Mouse (Mus musculus) kidney, embryonic 16.5 days (tissue): ENCODE measurements around the gene Iqcf1. TPM values are rescaled to one million over a fixed set of nuclear protein-coding genes. Genes with fewer than 3 reads are reported as not detected.

Experiments
- ATAC-seq: fragments of 200-750 bp; cut with Nextera tagmentation; 2 replicates; pipeline ENCODE4 v1.8.0; 2017; ENCODE audit warnings: moderate TSS enrichment; ENCODE audit not compliant: low FRiP score, low TSS enrichment
- H3K27ac ChIP-seq: fragments of 300-500 bp; sonication (generic); 2 replicates; pipeline ENCODE4 v1.5.1; 2014; ENCODE audit warnings: low read length
- H3K27me3 ChIP-seq: fragments of 300-500 bp; sonication (generic); 2 replicates; pipeline ENCODE4 v1.6.1; 2014; ENCODE audit warnings: low read length, control low read depth, mixed read lengths; ENCODE audit not compliant: insufficient read depth
- H3K36me3 ChIP-seq: fragments of 300-500 bp; sonication (generic); 2 replicates; pipeline ENCODE4 v1.6.1; 2014; ENCODE audit warnings: low read length, control low read depth, mixed read lengths; ENCODE audit not compliant: insufficient read depth
- H3K4me1 ChIP-seq: fragments of 300-500 bp; sonication (generic); 2 replicates; pipeline ENCODE4 v1.6.1; 2014; ENCODE audit warnings: low read length, control low read depth, mixed read lengths; ENCODE audit not compliant: insufficient read depth
- H3K4me2 ChIP-seq: fragments of 300-500 bp; sonication (generic); replicated peaks from 2 replicates; pipeline ENCODE4 v1.6.1; 2014; ENCODE audit warnings: low read depth, low read length
- H3K4me3 ChIP-seq: fragments of 300-500 bp; sonication (generic); 2 replicates; pipeline ENCODE4 v1.5.1; 2014; ENCODE audit warnings: mild to moderate bottlenecking, low read length
- H3K9ac ChIP-seq: fragments of 300-500 bp; sonication (generic); replicated peaks from 2 replicates; pipeline ENCODE4 v1.6.1; 2014; ENCODE audit warnings: low read length
- H3K9me3 ChIP-seq: fragments of 300-500 bp; sonication (generic); 2 replicates; pipeline ENCODE4 v1.6.1; 2016; ENCODE audit warnings: low read length, control low read depth
- WGBS: fragments of 180-500 bp; shearing (Covaris S2); extraction: QIAGEN DNeasy Blood & Tissue Kit; methylation state at CpG from one replicate; pipeline ENCODE4 v1.1.7; 2014; 5-methylcytosine and 5-hydroxymethylcytosine counted together
- polyA plus RNA-seq: library from polyadenylated mRNA; unstranded; fragments of >200 nt; fragmentation: Nextera tagmentation; extraction: Ambion mirVana; gene quantifications from 2 replicates; pipeline ENCODE4 v1.2.1, GENCODE M21; 2015

Iqcf1 gene
- polyA plus RNA-seq, 1 experiment from 2014 or later = not detected

DNA sequence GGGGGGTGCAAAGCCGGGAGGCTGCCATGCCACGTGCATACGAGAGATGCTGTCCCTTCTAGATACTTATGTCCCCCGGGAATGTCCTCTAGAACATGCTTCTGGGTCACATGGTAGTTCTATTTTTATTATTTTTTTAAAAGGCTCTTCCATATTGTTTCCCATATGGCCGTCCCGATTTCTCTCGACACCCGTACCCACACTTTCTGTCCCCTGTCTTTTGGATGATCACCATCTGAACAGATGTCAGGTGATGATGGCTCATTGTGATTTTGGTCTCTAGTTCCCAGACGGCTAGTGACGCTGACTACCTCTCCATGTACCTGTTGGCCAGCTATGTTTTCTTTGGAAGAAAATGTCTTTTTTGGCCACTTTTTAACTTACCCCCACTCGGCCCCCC, 35.2 kb downstream of the Iqcf1 start:
- Histone ChIP-seq H3K27ac (no peak overlapping the region), H3K36me3 (no peaks in the 10 kb centered on the region), H3K4me2 (no peak overlapping the region), H3K9me3 (no peaks in the 10 kb centered on the region), H3K27me3 (no peaks in the 10 kb centered on the region), H3K4me3 (no peak overlapping the region), H3K9ac (no peak overlapping the region), H3K4me1 (no peaks in the 10 kb centered on the region)
- 90% methylated on average over 11 of the region's 11 CpGs for WGBS
- no peak for ATAC-seq

Other genes with a start within 250 kb of the Iqcf1 start
- gene Poc1a, start 218.9 kb upstream of the Iqcf1 start, polyA plus RNA-seq = 28.4 and 29.2 TPM in 2 replicates
- 13.6 and 13.7 TPM in 2 replicates for gene Dusp7, start 131.3 kb upstream of the Iqcf1 start, polyA plus RNA-seq
- 947 and 1,016 TPM in 2 replicates for gene Rpl29, start 70.5 kb upstream of the Iqcf1 start, polyA plus RNA-seq
- 59.1 and 62.4 TPM in 2 replicates for gene Acy1, start 61.6 kb upstream of the Iqcf1 start, polyA plus RNA-seq
- gene Abhd14b, start 52.5 kb upstream of the Iqcf1 start, polyA plus RNA-seq = 45.5 and 48.3 TPM in 2 replicates
- 68.8 and 70.3 TPM in 2 replicates for gene Abhd14a, start 52.3 kb upstream of the Iqcf1 start, polyA plus RNA-seq
- 119 and 136 TPM in 2 replicates for gene Pcbp4, start 46.7 kb upstream of the Iqcf1 start, polyA plus RNA-seq
- 0.31 and 0.41 TPM in 2 replicates for gene Gpr62, start 34.0 kb upstream of the Iqcf1 start, polyA plus RNA-seq
- gene Rrp9, start 24.0 kb upstream of the Iqcf1 start, polyA plus RNA-seq = 56.2 and 59.5 TPM in 2 replicates
- gene Parp3, start 23.0 kb upstream of the Iqcf1 start, polyA plus RNA-seq = 3.3 and 3.5 TPM in 2 replicates
- gene Iqcf5, start 14.6 kb downstream of the Iqcf1 start, polyA plus RNA-seq = not detected in 2 replicates
- gene Iqcf3, start 61.7 kb downstream of the Iqcf1 start, polyA plus RNA-seq = not detected in 2 replicates
- not detected in 2 replicates for gene Iqcf4, start 71.0 kb downstream of the Iqcf1 start, polyA plus RNA-seq
- not detected in 2 replicates for gene Iqcf6, start 126.6 kb downstream of the Iqcf1 start, polyA plus RNA-seq
- gene Grm2, start 156.1 kb downstream of the Iqcf1 start, polyA plus RNA-seq = not detected in 2 replicates
- gene Tex264, start 186.0 kb downstream of the Iqcf1 start, polyA plus RNA-seq = 84.1 and 88.0 TPM in 2 replicates